Mouse (Mus musculus) C2C12 (cell line): ENCODE data around the gene Arl15. TPM values are rescaled to one million over a fixed set of nuclear protein-coding genes. Genes with fewer than 3 reads are reported as not detected.

Experiments
- H3K27me3 ChIP-seq: one replicate; pipeline ENCODE4 v1.6.1; 2011; ENCODE audit not compliant: control insufficient read depth, insufficient read depth, insufficient read length
- H3K36me3 ChIP-seq: one replicate; pipeline ENCODE4 v1.6.1; 2011; ENCODE audit not compliant: control insufficient read depth, insufficient read depth
- H3K4me3 ChIP-seq: one replicate; pipeline ENCODE4 v1.5.1; 2011; ENCODE audit warnings: mild to moderate bottlenecking, control low read depth; ENCODE audit not compliant: poor library complexity, insufficient read depth, severe bottlenecking
- H3K79me2 ChIP-seq: one replicate; pipeline ENCODE4 v1.6.1; 2011; ENCODE audit not compliant: control insufficient read depth, insufficient read depth
- H3K79me3 ChIP-seq: one replicate; pipeline ENCODE4 v1.6.1; 2011; ENCODE audit warnings: low read depth, control low read depth
- H3ac ChIP-seq: one replicate; pipeline ENCODE3; 2011; ENCODE audit warnings: low read depth; ENCODE audit not compliant: control insufficient read depth, insufficient read length
- CEBPB ChIP-seq: IDR thresholded peaks from one replicate; pipeline ENCODE4 v1.6.1; 2011; ENCODE audit warnings: low read depth, mild to moderate bottlenecking, control low read depth, moderate library complexity
- CTCF ChIP-seq: IDR thresholded peaks from one replicate; pipeline ENCODE4 v1.5.1; 2011; ENCODE audit not compliant: control insufficient read depth, insufficient read depth, insufficient read length
- FOSL1 ChIP-seq: IDR thresholded peaks from one replicate; pipeline ENCODE4 v1.8.0; 2011; ENCODE audit warnings: mild to moderate bottlenecking, low read length; ENCODE audit not compliant: poor library complexity, insufficient read depth, severe bottlenecking
- MAX ChIP-seq: IDR thresholded peaks from one replicate; pipeline ENCODE4 v1.6.1; 2011; ENCODE audit warnings: mild to moderate bottlenecking, control low read depth
- MYOD1 ChIP-seq: IDR thresholded peaks from one replicate; pipeline ENCODE4 v1.6.1; 2011; ENCODE audit warnings: low read depth; ENCODE audit not compliant: control insufficient read depth, insufficient read length
- MYOG ChIP-seq: IDR thresholded peaks from one replicate; pipeline ENCODE4 v1.6.1; 2011; ENCODE audit not compliant: control insufficient read depth, insufficient read length; ENCODE audit errors: extremely low read depth
- USF1 ChIP-seq: IDR thresholded peaks from one replicate; pipeline ENCODE4 v1.6.1; 2011; ENCODE audit warnings: low read depth, mild to moderate bottlenecking, control low read depth, moderate library complexity
- polyA plus RNA-seq: library from polyadenylated mRNA; unstranded; fragments of >200 nt; fragmentation: generic; extraction: Trizol; gene quantifications from one replicate; pipeline ENCODE4 v1.2.1, GENCODE M21; 2012; ENCODE audit warnings: missing spikeins

The Arl15 gene
- polyA plus RNA-seq, 1 experiment, result 3.5 TPM

DNA sequence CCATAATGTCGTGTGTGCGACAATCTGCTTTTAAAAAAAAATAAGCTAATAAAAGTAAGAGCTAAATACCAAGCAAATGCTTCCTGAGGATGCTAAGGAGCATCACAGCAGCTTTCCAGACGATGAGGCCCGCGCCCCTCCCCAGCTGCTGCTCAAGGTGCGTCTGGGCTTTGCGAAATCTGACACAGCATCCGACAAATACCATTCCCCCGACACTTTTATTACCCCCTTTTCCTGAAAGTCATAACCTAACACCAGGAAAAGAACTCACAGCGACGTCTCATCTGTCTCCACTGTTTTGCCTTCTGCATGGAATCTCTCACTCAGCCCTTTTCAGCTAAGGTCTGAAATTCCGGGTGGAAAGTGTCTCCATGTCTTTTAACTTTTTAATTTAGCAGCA is 330.7 kb downstream of the Arl15 start:
- Histone ChIP-seq H3K79me3 (no peaks in the 10 kb centered on the region), H3ac (no peak overlapping the region), H3K36me3 (no peaks in the 10 kb centered on the region), H3K4me3 (no peak overlapping the region), H3K79me2 (no peaks in the 10 kb centered on the region), H3K27me3 (no peaks in the 10 kb centered on the region)
- TF ChIP-seq MAX (no peak), MYOD1 (no peak), CEBPB (no peak), MYOG (no peak), FOSL1 (no peak), CTCF (no peak), USF1 (no peak)

DNA sequence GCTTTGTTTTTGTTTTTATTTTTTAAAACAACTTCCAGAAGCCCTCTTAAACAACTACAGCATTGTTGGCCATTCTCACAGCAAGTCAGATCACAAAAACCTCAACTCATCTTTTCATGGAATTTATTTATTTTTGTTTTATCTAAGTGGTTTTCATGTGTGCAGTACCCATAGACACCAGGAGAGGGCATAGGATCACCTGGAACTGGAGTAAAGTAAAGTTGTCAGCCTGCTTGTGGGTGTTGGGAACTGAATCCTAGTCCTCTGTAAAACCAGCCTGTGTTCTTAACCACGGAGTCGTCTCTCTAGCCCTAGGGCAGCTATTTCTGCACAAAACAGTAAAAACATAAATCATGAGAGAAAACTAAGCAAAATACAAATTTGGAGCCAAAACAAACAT is 334.1 kb downstream of the Arl15 start:
- Histone ChIP-seq H3K27me3 (no peaks in the 10 kb centered on the region), H3K4me3 (no peak overlapping the region)
- TF ChIP-seq MYOD1, result no peak
- TF ChIP-seq CEBPB, result no peak
- TF ChIP-seq FOSL1, result no peak
- TF ChIP-seq USF1, result no peak
- TF ChIP-seq MAX, result no peak
- no peak for TF ChIP-seq CTCF
- TF ChIP-seq MYOG, result no peak

DNA sequence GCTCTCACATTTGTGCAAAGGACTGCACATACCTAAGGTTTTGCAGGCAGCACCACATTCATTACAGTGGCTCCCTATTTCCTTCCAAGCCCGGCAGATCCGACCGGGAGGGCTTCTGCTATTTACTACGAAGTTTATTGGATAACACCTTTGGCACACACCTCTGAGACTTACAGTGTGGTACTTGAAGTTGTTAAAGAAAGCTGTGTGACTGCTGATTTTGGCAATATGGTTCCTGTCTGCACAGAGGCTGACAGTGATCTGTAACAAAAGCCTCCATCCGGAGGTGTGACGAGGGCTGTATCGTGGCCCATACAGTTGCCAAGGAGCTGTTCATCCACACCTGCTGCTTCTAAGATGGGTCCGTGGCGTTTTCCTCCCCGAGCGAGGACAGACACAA is 335.7 kb downstream of the Arl15 start:
- no peaks in the 10 kb centered on the region for H3K79me2 ChIP-seq
- H3K36me3 ChIP-seq, result no peaks in the 10 kb centered on the region
- H3ac ChIP-seq, result no peak overlapping the region
- no peak overlapping the region for H3K4me3 ChIP-seq
- no peaks in the 10 kb centered on the region for H3K27me3 ChIP-seq
- no peaks in the 10 kb centered on the region for H3K79me3 ChIP-seq
- TF ChIP-seq CTCF, result no peak
- TF ChIP-seq FOSL1, result no peak

More for the DNA sequence above, 334.1 kb downstream of the Arl15 start:
- Histone ChIP-seq H3K36me3 (no peaks in the 10 kb centered on the region), H3ac (no peak overlapping the region), H3K79me3 (no peaks in the 10 kb centered on the region), H3K79me2 (no peaks in the 10 kb centered on the region)

DNA sequence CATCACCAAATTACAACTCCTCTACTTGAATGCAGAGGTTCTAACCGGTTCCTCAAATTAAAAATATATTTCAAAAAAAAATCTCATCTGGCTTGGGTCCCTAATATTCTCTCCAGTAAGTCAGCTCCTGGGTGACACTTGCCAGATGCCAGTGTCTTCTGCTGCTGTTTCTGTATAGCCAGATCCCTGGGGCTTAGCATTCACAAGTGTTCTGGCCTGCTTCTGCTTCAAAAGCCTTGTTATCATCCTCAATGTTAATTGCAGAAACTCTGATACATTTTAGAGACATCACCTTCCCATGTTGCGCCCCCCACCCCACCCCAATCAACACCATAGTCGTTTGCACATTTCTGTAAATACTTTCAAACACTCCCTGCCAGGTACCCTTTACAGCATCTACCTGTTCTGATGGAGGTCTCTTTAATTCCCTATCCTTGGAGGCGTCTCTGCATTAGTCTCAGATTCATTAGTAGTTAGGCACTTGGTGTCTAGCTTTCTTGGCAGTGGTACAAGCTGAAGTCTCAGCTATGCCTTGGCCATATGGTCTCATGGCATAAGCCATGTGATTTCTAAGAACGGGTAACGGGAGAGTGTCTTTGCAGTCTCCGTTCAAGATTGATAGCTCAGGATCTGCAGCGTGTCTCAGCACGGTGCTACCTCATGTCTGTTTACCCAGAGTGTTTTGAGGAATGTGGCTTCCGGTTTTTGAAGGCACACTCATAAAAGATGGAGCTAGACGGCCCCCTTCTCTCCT is 336.4 kb downstream of the Arl15 start:
- Histone ChIP-seq H3K79me2 (no peaks in the 10 kb centered on the region), H3ac (no peak overlapping the region), H3K79me3 (no peaks in the 10 kb centered on the region), H3K4me3 (no peak overlapping the region), H3K36me3 (no peaks in the 10 kb centered on the region), H3K27me3 (no peaks in the 10 kb centered on the region)
- TF ChIP-seq MAX, result no peak
- TF ChIP-seq USF1, result no peak
- no peak for TF ChIP-seq CEBPB
- TF ChIP-seq CTCF, result no peak
- no peak for TF ChIP-seq MYOG
- TF ChIP-seq FOSL1, result no peak
- no peak for TF ChIP-seq MYOD1

DNA sequence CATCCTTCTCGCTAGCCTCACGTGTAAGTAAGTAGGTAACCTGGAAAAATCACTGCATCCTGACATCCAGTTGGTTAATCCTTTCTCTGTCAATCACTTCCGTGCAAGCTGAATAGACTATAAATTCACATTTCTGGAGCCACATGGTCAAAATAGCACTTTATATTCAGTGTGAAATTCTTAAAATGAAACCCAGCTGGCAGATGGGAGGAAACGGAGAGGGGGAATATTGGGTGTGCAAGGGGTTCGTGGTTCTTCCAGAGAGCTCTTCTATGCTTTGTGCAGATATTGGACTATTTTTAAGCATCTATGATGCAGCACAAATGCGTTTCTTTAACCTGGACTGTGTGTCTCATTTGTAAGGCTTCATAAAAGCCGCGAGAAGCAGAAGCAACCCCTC is 344.6 kb downstream of the Arl15 start:
- TF ChIP-seq CEBPB, result no peak
- no peak for TF ChIP-seq FOSL1
- no peak for TF ChIP-seq MAX
- TF ChIP-seq MYOD1, result no peak
- no peak for TF ChIP-seq USF1
- TF ChIP-seq MYOG, result no peak
- TF ChIP-seq CTCF, result no peak
- Histone ChIP-seq H3ac (no peak overlapping the region), H3K79me3 (no peaks in the 10 kb centered on the region), H3K36me3 (no peaks in the 10 kb centered on the region), H3K27me3 (no peaks in the 10 kb centered on the region), H3K79me2 (no peaks in the 10 kb centered on the region), H3K4me3 (no peak overlapping the region)

DNA sequence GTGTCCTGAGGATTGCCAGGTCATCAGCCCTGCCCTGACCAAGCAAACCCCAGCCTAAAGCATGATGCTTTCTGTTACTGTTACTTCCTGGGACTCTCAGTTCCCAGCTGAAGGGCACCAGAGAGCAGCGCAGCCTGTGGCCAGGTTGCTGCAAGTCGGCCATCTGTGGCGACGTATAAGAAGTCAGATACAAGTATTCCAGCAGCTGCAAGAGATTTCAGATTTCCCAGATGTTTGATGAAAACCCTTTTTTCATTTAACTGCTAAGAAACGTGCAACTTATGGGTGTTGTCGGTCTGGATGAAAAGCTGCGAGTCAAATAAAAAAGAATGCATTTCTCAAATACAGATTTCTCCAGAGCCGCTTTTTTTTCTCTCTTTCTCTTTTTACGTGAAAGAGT is 345.3 kb downstream of the Arl15 start:
- H3K4me3 ChIP-seq, result no peak overlapping the region

More for the DNA sequence above, 345.3 kb downstream of the Arl15 start:
- Histone ChIP-seq H3K79me2 (no peaks in the 10 kb centered on the region), H3K27me3 (no peaks in the 10 kb centered on the region), H3K79me3 (no peaks in the 10 kb centered on the region), H3K36me3 (no peaks in the 10 kb centered on the region), H3ac (no peak overlapping the region)
- TF ChIP-seq FOSL1 (no peak), MYOD1 (no peak), MAX (no peak), CTCF (no peak), MYOG (no peak), USF1 (no peak)
